Mouse (Mus musculus) MEL (cell line): ENCODE data around the gene Sdccag8. TPM values are rescaled to one million over a fixed set of nuclear protein-coding genes. Genes with fewer than 3 reads are reported as not detected.

Experiments used
- DNase-seq: peaks from one replicate; pipeline ENCODE4 v3.0.0; 2011; ENCODE audit warnings: low read depth, low spot score
- H3K27ac ChIP-seq: 2 replicates; pipeline ENCODE4 v1.5.1; 2012; ENCODE audit warnings: low read depth, mild to moderate bottlenecking, control low read depth, low read length, moderate library complexity; ENCODE audit not compliant: control insufficient read depth
- H3K27me3 ChIP-seq, 2 experiments: fragments of 150-350 bp in 1 of 2; sonication (generic) in 1 of 2; 2 replicates each; pipeline ENCODE4 v1.6.1; 2012; ENCODE audit warnings: low read length in 2 of 2, mild to moderate bottlenecking in 2 of 2, improper control_type of control experiment in 1 of 2, moderate library complexity in 1 of 2; ENCODE audit not compliant: insufficient read depth in 2 of 2, control insufficient read depth in 1 of 2
- H3K36me3 ChIP-seq, 2 experiments: 2 replicates each; pipeline ENCODE4 v1.6.1; 2012 to 2014; ENCODE audit warnings: low read length in 2 of 2, improper control_type of control experiment in 1 of 2, inconsistent platforms in 1 of 2, mild to moderate bottlenecking in 1 of 2; ENCODE audit not compliant: insufficient read depth in 2 of 2, control insufficient read depth in 1 of 2
- H3K4me1 ChIP-seq, 2 experiments: fragments of 150-350 bp in 1 of 2; sonication (generic) in 1 of 2; 2 replicates each; pipeline ENCODE4 v1.6.1; 2012; ENCODE audit warnings: low read length in 2 of 2, improper control_type of control experiment in 1 of 2, mild to moderate bottlenecking in 1 of 2; ENCODE audit not compliant: insufficient read depth in 2 of 2, control insufficient read depth in 1 of 2
- H3K4me3 ChIP-seq, 2 experiments: fragments of 150-350 bp in 1 of 2; sonication (generic) in 1 of 2; 2 replicates each; pipeline ENCODE4 v1.5.1; 2012; ENCODE audit warnings: low read depth in 2 of 2, low read length in 2 of 2, mild to moderate bottlenecking in 2 of 2, moderate library complexity in 2 of 2, control low read depth in 1 of 2, improper control_type of control experiment in 1 of 2; ENCODE audit not compliant: control insufficient read depth in 1 of 2, insufficient read depth in 1 of 2
- H3K79me2 ChIP-seq: 2 replicates; pipeline ENCODE4 v1.6.1; 2012; ENCODE audit warnings: mild to moderate bottlenecking, low read length, moderate library complexity; ENCODE audit not compliant: control insufficient read depth, poor library complexity, insufficient read depth
- H3K9ac ChIP-seq: 2 replicates; pipeline ENCODE4 v1.6.1; 2012; ENCODE audit warnings: low read depth, mild to moderate bottlenecking, control low read depth, low read length, moderate library complexity; ENCODE audit not compliant: control insufficient read depth, poor library complexity, severe bottlenecking
- H3K9me3 ChIP-seq: fragments of 150-350 bp; sonication (generic); replicated peaks from 2 replicates; pipeline ENCODE4 v1.6.1; 2012; ENCODE audit warnings: mild to moderate bottlenecking, low read length, improper control_type of control experiment, moderate library complexity; ENCODE audit not compliant: insufficient read depth
- CHD2 ChIP-seq: IDR thresholded peaks from 2 replicates; pipeline ENCODE4 v1.6.1; 2011; ENCODE audit warnings: low read length, improper control_type of control experiment
- CTCF ChIP-seq, 3 experiments: IDR thresholded peaks in 2 of 3; conservative IDR thresholded peaks in 1 of 3; 2 replicates each; pipeline ENCODE4 v1.5.1; 2011 to 2012; ENCODE audit warnings: low read length in 3 of 3, low read depth in 2 of 3, mild to moderate bottlenecking in 2 of 3, improper control_type of control experiment in 1 of 3, inconsistent platforms in 1 of 3, mixed read lengths in 1 of 3, moderate library complexity in 1 of 3; ENCODE audit not compliant: control insufficient read depth in 1 of 3, insufficient read depth in 1 of 3, poor library complexity in 1 of 3, severe bottlenecking in 1 of 3
- EP300 ChIP-seq, 2 experiments: IDR thresholded peaks; 2 replicates each; pipeline ENCODE4 v1.6.1; 2011; ENCODE audit warnings: improper control_type of control experiment in 2 of 2, low read length in 2 of 2, low read depth in 1 of 2, mild to moderate bottlenecking in 1 of 2
- GABPA ChIP-seq: IDR thresholded peaks from 2 replicates; pipeline ENCODE4 v1.6.1; 2012; ENCODE audit warnings: low read depth, mild to moderate bottlenecking, inconsistent platforms, low read length, improper control_type of control experiment, moderate library complexity
- MAX ChIP-seq: IDR thresholded peaks from 2 replicates; pipeline ENCODE4 v1.6.1; 2011; ENCODE audit warnings: low read length, improper control_type of control experiment
- MEF2A ChIP-seq: IDR thresholded peaks from 2 replicates; pipeline ENCODE4 v1.6.1; 2014; ENCODE audit warnings: low read depth, mild to moderate bottlenecking, inconsistent platforms, low read length, improper control_type of control experiment; ENCODE audit not compliant: poor library complexity, insufficient replicate concordance, severe bottlenecking; ENCODE audit errors: extremely low read depth
- MYB ChIP-seq: IDR thresholded peaks from 2 replicates; pipeline ENCODE4 v1.6.1; 2011; ENCODE audit warnings: mild to moderate bottlenecking, low read depth, low read length, improper control_type of control experiment
- MYC ChIP-seq: IDR thresholded peaks from 2 replicates; pipeline ENCODE4 v1.6.1; 2011; ENCODE audit warnings: low read depth, mild to moderate bottlenecking, low read length, improper control_type of control experiment, moderate library complexity
- NELFE ChIP-seq: IDR thresholded peaks from 2 replicates; pipeline ENCODE4 v1.6.1; 2011; ENCODE audit warnings: low read depth, low read length, improper control_type of control experiment
- NRF1 ChIP-seq: IDR thresholded peaks from 2 replicates; pipeline ENCODE4 v1.6.1; 2014; ENCODE audit warnings: low read depth, mild to moderate bottlenecking, inconsistent platforms, low read length, improper control_type of control experiment, moderate library complexity; ENCODE audit not compliant: poor library complexity, insufficient read depth, severe bottlenecking
- POLR2AphosphoS2 ChIP-seq: IDR thresholded peaks from 2 replicates; pipeline ENCODE4 v1.6.1; 2011; ENCODE audit warnings: low read length, improper control_type of control experiment
- SMC3 ChIP-seq: IDR thresholded peaks from 2 replicates; pipeline ENCODE4 v1.6.1; 2011; ENCODE audit warnings: low read depth, low read length, improper control_type of control experiment
- TAL1 ChIP-seq: IDR thresholded peaks from 2 replicates; pipeline ENCODE4 v1.6.1; 2012; ENCODE audit warnings: mild to moderate bottlenecking, inconsistent platforms, low read length, moderate library complexity, mixed read lengths
- TBP ChIP-seq: IDR thresholded peaks from 2 replicates; pipeline ENCODE4 v1.8.0; 2011; ENCODE audit warnings: low read depth, low read length, improper control_type of control experiment
- TCF12 ChIP-seq: IDR thresholded peaks from 2 replicates; pipeline ENCODE4 v1.6.1; 2014; ENCODE audit warnings: low read depth, mild to moderate bottlenecking, inconsistent platforms, low read length, improper control_type of control experiment, moderate library complexity
- ZKSCAN1 ChIP-seq: IDR thresholded peaks from 2 replicates; pipeline ENCODE4 v1.6.1; 2012; ENCODE audit warnings: low read depth, mild to moderate bottlenecking, inconsistent platforms, low read length, improper control_type of control experiment, moderate library complexity
- ZMIZ1 ChIP-seq: IDR thresholded peaks from 2 replicates; pipeline ENCODE4 v1.6.1; 2012; ENCODE audit warnings: low read depth, mild to moderate bottlenecking, inconsistent platforms, low read length, improper control_type of control experiment, moderate library complexity
- ZNF384 ChIP-seq: IDR thresholded peaks from 2 replicates; pipeline ENCODE4 v1.6.1; 2012; ENCODE audit warnings: low read depth, mild to moderate bottlenecking, inconsistent platforms, low read length, improper control_type of control experiment
- polyA plus RNA-seq, 2 experiments: library from polyadenylated mRNA; stranded (reverse) in 1 of 2; unstranded in 1 of 2; fragments of >175 nt in 1 of 2; fragments of >200 nt in 1 of 2; gene quantifications; 2 replicates each; pipeline versions ENCODE4 v1.2.1 to v1.2.4; 2012; ENCODE audit warnings: low replicate concordance in 2 of 2, low read depth in 1 of 2; ENCODE audit not compliant: insufficient read length in 2 of 2, insufficient read depth in 1 of 2, missing spikeins in 1 of 2
- total RNA-seq: library from RNA; depleted of rRNA; stranded (reverse); fragments of 300-350 nt; gene quantifications from 2 replicates; pipeline ENCODE4 v1.2.3, GENCODE M21; 2012

Sdccag8 gene
- total and polyA plus RNA-seq, 3 experiments: 4.6 to 7.8 TPM; not detected in 1

- Histone ChIP-seq H3K9ac (no peak overlapping the region), H3K9me3 (no peaks in the 10 kb centered on the region), H3K79me2 (no peaks in the 10 kb centered on the region), H3K27ac (no peak overlapping the region), H3K4me3 (no peak overlapping the region), H3K36me3 (no peaks in the 10 kb centered on the region), H3K4me1 (no peaks in the 10 kb centered on the region), H3K27me3 (no peaks in the 10 kb centered on the region)
- TF ChIP-seq TCF12: no peak
- TF ChIP-seq, all 39 proteins: peak for 0
- DNase-seq: no peak
Observed at GRCm38 (mm10) chr1:176930574-176930973, 116.1 kb downstream of the Sdccag8 start.

GRCm38 (mm10) chr1:176930981-176931500, 116.6 kb downstream of the Sdccag8 start:
- Histone ChIP-seq H3K36me3 (no peaks in the 10 kb centered on the region), H3K4me3 (no peak overlapping the region), H3K9me3 (no peaks in the 10 kb centered on the region), H3K9ac (no peak overlapping the region), H3K27ac (no peak overlapping the region), H3K4me1 (no peaks in the 10 kb centered on the region), H3K79me2 (no peaks in the 10 kb centered on the region), H3K27me3 (no peaks in the 10 kb centered on the region)
- no peak for DNase-seq
- no peak for TF ChIP-seq CTCF (IDR thresholded peaks at IDR 0.05 in 2 of 3, conservative IDR thresholded peaks at IDR 0.05 in 1 of 3; ENCODE audit: control insufficient read depth in 1 of 3, insufficient read depth in 1 of 3, low read depth in 2 of 3, low read length in 3 of 3, poor library complexity in 1 of 3, severe bottlenecking in 1 of 3)
- TF ChIP-seq TBP: no peak
- no peak for TF ChIP-seq NRF1
- TF ChIP-seq MYB: no peak
- no peak for TF ChIP-seq ZNF384
- TF ChIP-seq GABPA: no peak
- TF ChIP-seq MAX: no peak

GRCm38 (mm10) chr1:176931511-176931910, 117.1 kb downstream of the Sdccag8 start:
- Histone ChIP-seq H3K36me3 (no peaks in the 10 kb centered on the region), H3K4me1 (no peaks in the 10 kb centered on the region), H3K9me3 (no peaks in the 10 kb centered on the region), H3K79me2 (no peaks in the 10 kb centered on the region), H3K27me3 (no peaks in the 10 kb centered on the region), H3K4me3 (no peak overlapping the region), H3K27ac (no peak overlapping the region), H3K9ac (no peak overlapping the region)
- no peak for DNase-seq
- TF ChIP-seq ZNF384 (no peak), TCF12 (no peak), MYB (no peak), CHD2 (no peak), POLR2AphosphoS2 (no peak), SMC3 (no peak), TAL1 (no peak), EP300 (IDR thresholded peaks at IDR 0.05; ENCODE audit: low read depth in 1 of 2, low read length in 2 of 2) (no peak), ZKSCAN1 (no peak), GABPA (no peak), MEF2A (no peak), MYC (no peak), NELFE (no peak), ZMIZ1 (no peak)
